Mouse (Mus musculus) right cerebral cortex, postnatal 36 days (tissue): ENCODE results near the gene Sub1.

Experiments used
- DNase-seq, 2 experiments: peaks; one replicate each; pipeline ENCODE4 v3.0.0; 2022; ENCODE audit warnings: low spot score in 2 of 2, mixed read lengths in 1 of 2

The Sub1 gene

GRCm38 (mm10) chr15:12010602-12011044 is 13.8 kb upstream of the Sub1 start:
- DNase-seq = no peak

- DNase-seq = no peak
Observed at GRCm38 (mm10) chr15:12009712-12010601, 13.2 kb upstream of the Sub1 start.

GRCm38 (mm10) chr15:12008894-12009293 is 12.1 kb upstream of the Sub1 start:
- DNase-seq = no peak

- DNase-seq = no peak
Observed at GRCm38 (mm10) chr15:12007971-12008800, 11.4 kb upstream of the Sub1 start.

GRCm38 (mm10) chr15:12007421-12007820 is 10.6 kb upstream of the Sub1 start:
- DNase-seq = no peak

- no peak for DNase-seq
Observed at GRCm38 (mm10) chr15:12006169-12006568, 9.4 kb upstream of the Sub1 start.

- peak; percentile 89 to 92 for DNase-seq
Observed at GRCm38 (mm10) chr15:11995815-11996201, 975 bp downstream of the Sub1 start.

GRCm38 (mm10) chr15:11994921-11995814 is 1.6 kb downstream of the Sub1 start:
- no peak for DNase-seq

- DNase-seq = no peak
Observed at GRCm38 (mm10) chr15:11994006-11994405, 2.8 kb downstream of the Sub1 start.

- no peak for DNase-seq
Observed at GRCm38 (mm10) chr15:11991552-11992113, 5.2 kb downstream of the Sub1 start.

- DNase-seq = no peak
Observed at GRCm38 (mm10) chr15:11988580-11988979, 8.2 kb downstream of the Sub1 start.

- DNase-seq = no peak
Observed at GRCm38 (mm10) chr15:11987892-11988291, 8.9 kb downstream of the Sub1 start.

GRCm38 (mm10) chr15:11981985-11982384 is 14.8 kb downstream of the Sub1 start:
- no peak for DNase-seq

- peak; percentile 66 to 84 for DNase-seq
Observed at GRCm38 (mm10) chr15:11981501-11981900, 15.3 kb downstream of the Sub1 start.

GRCm38 (mm10) chr15:11978175-11978574 is 18.6 kb downstream of the Sub1 start:
- DNase-seq = no peak

GRCm38 (mm10) chr15:11977071-11977470 is 19.7 kb downstream of the Sub1 start:
- DNase-seq = no peak

- no peak for DNase-seq
Observed at GRCm38 (mm10) chr15:11975836-11976235, 20.9 kb downstream of the Sub1 start.

- DNase-seq = peak; percentile 51 to 64
Observed at GRCm38 (mm10) chr15:11971854-11972420, 24.8 kb downstream of the Sub1 start.

- no peak for DNase-seq
Observed at GRCm38 (mm10) chr15:11970621-11971020, 26.2 kb downstream of the Sub1 start.

GRCm38 (mm10) chr15:11968851-11969250 is 27.9 kb downstream of the Sub1 start:
- DNase-seq = no peak

GRCm38 (mm10) chr15:11966367-11966766 is 30.4 kb downstream of the Sub1 start:
- DNase-seq = no peak
